Mouse (Mus musculus): ENCODE data around the gene Vmn2r23.
"Not testable (repeated sequence)": the region's sequence is repeated elsewhere in the genome, so short reads cannot be mapped to it uniquely, and the experiment has no call there.

Gene Vmn2r23

DNA sequence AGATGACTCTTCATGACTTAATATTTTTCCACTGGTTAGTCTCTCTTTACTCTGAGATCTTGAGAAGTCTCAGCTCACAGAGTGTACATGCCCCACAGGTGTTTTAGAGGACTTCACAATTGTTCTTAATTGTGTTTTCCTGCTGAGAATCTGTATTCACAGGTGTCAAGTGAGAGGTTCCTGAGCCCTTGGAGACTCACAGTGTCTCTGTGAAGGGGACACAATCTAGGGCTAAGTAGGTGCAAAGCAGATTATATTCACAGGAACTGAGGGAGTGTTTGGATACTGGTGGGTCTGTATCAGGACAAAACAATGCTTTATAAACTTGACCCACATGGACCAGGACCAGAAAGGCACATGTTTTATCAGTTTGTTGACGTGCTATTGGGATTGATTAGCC is at the start of gene Vmn2r23:
Vmn2r23 (plus strand) TSS at position 301 of the 400 bp plus-strand sequence.
- DNase-seq (ENCODE audit: extremely low read depth, low read depth, low spot score), result no peak

DNA sequence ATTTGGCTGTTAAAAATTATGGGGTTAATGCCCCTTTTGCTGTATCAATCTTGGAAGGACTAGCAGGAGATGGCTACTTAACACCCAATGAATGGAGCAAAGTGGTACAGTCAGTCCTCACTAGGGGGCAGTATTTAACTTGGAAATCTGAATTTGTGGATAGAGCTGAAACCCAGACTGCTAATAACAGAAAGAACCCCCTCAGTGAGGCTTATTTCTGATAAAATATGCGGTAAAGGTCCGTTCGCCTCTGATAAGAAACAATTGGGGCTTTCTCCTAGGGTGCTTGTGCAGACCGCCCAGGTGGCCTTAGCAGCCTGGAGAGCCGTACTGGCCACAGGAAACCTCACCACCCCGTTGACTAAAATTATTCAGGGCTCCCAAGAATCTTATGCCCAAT is 45.4 kb upstream of the Vmn2r23 start:
- DNase-seq (ENCODE audit: extremely low read depth, low read depth, low spot score), result no peak

DNA sequence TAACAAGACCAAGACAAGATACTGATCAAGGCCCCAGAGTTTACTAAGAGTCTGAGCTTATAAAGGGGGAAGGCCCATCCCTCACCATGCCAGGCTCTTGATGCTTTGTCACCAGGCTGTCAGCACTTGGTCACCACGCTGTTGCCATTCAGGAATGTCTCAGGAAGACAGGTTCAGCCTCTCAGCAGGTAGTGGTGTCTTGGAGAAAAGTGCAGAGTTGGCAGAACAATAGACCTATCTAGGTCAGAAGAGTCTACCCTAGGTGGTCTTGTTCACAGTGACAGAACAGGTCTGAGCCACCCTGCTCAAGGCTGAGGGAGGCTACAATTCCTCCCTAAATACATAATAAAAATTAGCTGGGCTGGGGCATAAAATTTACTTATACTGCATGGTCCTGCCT is 5.8 kb upstream of the Vmn2r23 start:
- DNase-seq (ENCODE audit: extremely low read depth, low read depth, low spot score), result not testable (repeated sequence)

DNA sequence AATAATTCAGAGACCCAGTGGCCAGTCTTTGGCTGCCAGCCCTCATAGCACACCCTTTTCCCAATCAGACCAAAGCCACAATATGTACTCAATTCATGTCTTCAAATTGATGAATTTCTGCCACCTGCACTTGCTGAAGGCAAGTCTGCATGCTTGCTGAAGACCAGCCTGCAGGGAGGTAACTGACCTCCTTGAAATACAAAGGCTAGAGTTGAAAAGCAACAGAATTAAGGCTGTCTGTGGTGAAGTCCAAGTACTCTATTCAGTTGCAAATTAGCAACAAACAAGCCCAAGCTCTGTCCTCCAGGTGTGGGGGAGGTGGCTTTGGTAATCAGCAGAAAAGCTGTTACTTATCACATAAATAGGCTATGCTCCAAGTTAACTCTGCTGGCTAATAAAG is 5.3 kb upstream of the Vmn2r23 start:
- DNase-seq (ENCODE audit: extremely low read depth, low read depth, low spot score), result no peak

DNA sequence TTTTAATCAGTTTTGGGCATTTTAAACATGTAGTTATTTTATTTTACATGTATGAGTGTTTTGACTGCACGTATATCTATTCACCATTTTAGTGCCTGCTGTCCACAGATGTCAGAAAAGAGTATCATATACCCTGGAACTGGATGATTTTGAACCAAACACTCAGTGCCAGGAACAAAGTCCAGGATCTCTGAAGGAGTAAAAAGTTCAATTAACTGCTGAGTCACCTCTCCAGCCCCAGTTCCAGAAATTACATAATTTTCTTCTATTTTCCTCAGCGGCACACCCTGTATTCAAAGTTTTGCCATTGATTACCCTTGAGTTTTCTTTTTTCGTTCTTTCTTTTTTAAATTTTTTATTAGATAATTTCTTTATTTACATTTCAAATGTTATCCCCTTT is 67.6 kb downstream of the Vmn2r23 start:
- no peak for DNase-seq (ENCODE audit: extremely low read depth, low read depth, low spot score)

DNA sequence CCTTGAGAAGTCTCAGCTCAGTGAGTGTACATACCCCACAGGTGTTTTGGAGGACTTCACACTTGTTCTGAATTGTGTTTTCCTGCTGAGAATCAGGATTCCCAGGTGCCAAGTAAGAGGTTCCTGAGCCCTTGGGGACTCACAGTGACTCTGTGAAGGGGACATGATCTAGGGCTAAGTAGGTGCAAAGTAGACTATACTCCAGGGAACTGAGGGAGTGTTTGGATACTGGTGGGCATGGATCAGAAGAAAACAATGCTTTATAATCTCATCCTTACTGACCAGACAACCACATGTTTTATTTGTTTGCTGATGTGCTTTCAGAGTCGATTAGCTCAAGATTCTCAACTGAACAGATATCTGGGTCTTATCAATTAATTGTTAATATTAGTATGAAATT is 76.1 kb downstream of the Vmn2r23 start, which contains the start of gene Vmn2r24:
Vmn2r24 (plus strand) TSS at position 301 of the 400 bp plus-strand sequence.
- DNase-seq (ENCODE audit: extremely low read depth, low read depth, low spot score), result no peak

DNA sequence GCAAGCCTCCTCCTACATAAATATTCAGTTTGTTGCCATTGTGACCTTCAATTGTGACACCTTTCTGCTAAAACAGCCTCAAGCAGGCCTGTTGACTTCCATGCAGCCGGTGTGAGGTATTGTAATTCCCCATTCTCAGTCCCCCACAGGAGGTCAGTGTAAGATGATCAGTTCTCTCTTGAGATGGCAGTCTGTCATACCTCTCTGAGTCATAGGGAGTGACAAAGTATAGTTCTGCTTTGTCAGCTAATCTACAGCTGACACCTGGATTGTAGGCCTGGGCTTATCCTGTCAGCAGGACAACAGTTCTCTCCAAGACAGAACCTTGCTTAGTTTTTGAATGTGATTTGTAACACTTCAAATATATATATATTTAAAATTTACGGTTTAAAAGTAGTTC is 82.4 kb downstream of the Vmn2r23 start:
- no peak for DNase-seq (ENCODE audit: extremely low read depth, low read depth, low spot score)

DNA sequence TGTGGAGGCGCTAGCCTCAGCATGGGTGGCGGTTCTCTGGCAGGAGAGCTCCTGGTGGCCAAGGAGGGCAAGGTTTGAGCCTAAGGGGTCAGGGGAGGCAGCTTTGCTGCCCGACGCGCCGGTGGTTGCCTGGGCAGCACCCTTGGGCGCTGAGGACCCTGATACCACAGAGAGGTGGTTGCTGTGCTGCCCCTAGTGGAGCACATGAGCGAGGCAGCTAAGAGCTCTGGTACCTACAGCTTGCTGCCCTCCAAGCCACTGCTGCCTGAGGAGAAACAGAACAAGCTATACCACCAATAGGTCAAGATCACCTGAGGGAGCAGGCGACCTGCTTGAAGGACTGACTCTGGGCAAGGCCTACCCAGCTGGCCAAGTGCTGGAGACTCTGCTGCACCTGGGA is 91.3 kb downstream of the Vmn2r23 start:
- DNase-seq (ENCODE audit: extremely low read depth, low read depth, low spot score), result no peak
